Mouse (Mus musculus): ENCODE measurements around the gene Tmco1. TPM values are rescaled to one million over a fixed set of nuclear protein-coding genes. Genes with fewer than 3 reads are reported as not detected.
A peak's percentile ranks its signal among the peaks of the same experiment; 100 is the strongest.

The Tmco1 gene
- polyA plus RNA-seq, 1 experiment from 2014 or later: 134 TPM

GRCm38 (mm10) chr1:167349815-167350596 lies 41.8 kb downstream of the Tmco1 start, which contains the start of gene Aldh9a1:
Gene Aldh9a1, plus strand, starts transcription at chr1:167349991.
- H3K4me1 ChIP-seq (replicated peaks; ENCODE audit: insufficient read depth, low read length): no peaks in the 10 kb centered on the region
- TF ChIP-seq CTCF (IDR thresholded peaks at IDR 0.05; ENCODE audit: low read depth): no peak
- H3K9me3 ChIP-seq (replicated peaks; ENCODE audit: low read length): no peaks in the 10 kb centered on the region
- DNase-seq (ENCODE audit: low spot score) (peak; percentile 93), ATAC-seq (replicated peaks; ENCODE audit: low FRiP score, low read depth) (peak; percentile 99)
- H3K27ac ChIP-seq: peak within 1 kb of the TSS; percentile 75
- WGBS: under 1% methylated on average over 55 of the region's 55 CpGs
- peak within 1 kb of the TSS; percentile 76 for H3K9ac ChIP-seq (ENCODE audit: low read depth, low read length)
- H3K27me3 ChIP-seq (ENCODE audit: insufficient read depth, low read length): no peaks in the 10 kb centered on the region
- peak within 1 kb of the TSS; percentile 74 for H3K4me3 ChIP-seq (replicated peaks; ENCODE audit: low read depth, low read length)
- no peaks in the 10 kb centered on the region for H3K36me3 ChIP-seq (ENCODE audit: insufficient read depth, low read length)
- H3K4me2 ChIP-seq (ENCODE audit: low read length): peak within 1 kb of the TSS; percentile 86

GRCm38 (mm10) chr1:167350597-167351415 lies 42.6 kb downstream of the Tmco1 start:
- no peaks in the 10 kb centered on the region for H3K27me3 ChIP-seq (ENCODE audit: insufficient read depth, low read length)
- H3K4me2 ChIP-seq (ENCODE audit: low read length): peak overlapping the region; percentile 86
- 0 out of 2 replicates have a peak, but pooled peaks cover 3% of the 10 kb centered on the region for H3K36me3 ChIP-seq (ENCODE audit: insufficient read depth, low read length)
- 29% methylated on average over 13 of the region's 13 CpGs for WGBS
- peak overlapping the region; percentile 75 for H3K27ac ChIP-seq
- DNase-seq (ENCODE audit: low spot score): peak; percentile 18
- H3K4me3 ChIP-seq (replicated peaks; ENCODE audit: low read depth, low read length): peak overlapping the region; percentile 74
- H3K9ac ChIP-seq (ENCODE audit: low read depth, low read length): peak overlapping the region; percentile 76
- ATAC-seq (replicated peaks; ENCODE audit: low FRiP score, low read depth): no peak
- no peak for TF ChIP-seq CTCF (IDR thresholded peaks at IDR 0.05; ENCODE audit: low read depth)
- H3K4me1 ChIP-seq (replicated peaks; ENCODE audit: insufficient read depth, low read length): no peaks in the 10 kb centered on the region
- H3K9me3 ChIP-seq (replicated peaks; ENCODE audit: low read length): no peaks in the 10 kb centered on the region

GRCm38 (mm10) chr1:167352403-167352802 lies 44.2 kb downstream of the Tmco1 start:
- no peak overlapping the region for H3K27ac ChIP-seq
- DNase-seq (ENCODE audit: low spot score) (no peak), ATAC-seq (replicated peaks; ENCODE audit: low FRiP score, low read depth) (no peak)
- H3K36me3 ChIP-seq (ENCODE audit: insufficient read depth, low read length): peaks cover 12% of the 10 kb centered on the region; the same call in 1 of the 2 replicates
- H3K9me3 ChIP-seq (replicated peaks; ENCODE audit: low read length): no peaks in the 10 kb centered on the region
- H3K27me3 ChIP-seq (ENCODE audit: insufficient read depth, low read length): no peaks in the 10 kb centered on the region
- no peaks in the 10 kb centered on the region for H3K4me1 ChIP-seq (replicated peaks; ENCODE audit: insufficient read depth, low read length)
- H3K4me2 ChIP-seq (ENCODE audit: low read length): no peak overlapping the region
- H3K4me3 ChIP-seq (replicated peaks; ENCODE audit: low read depth, low read length): no peak overlapping the region
- H3K9ac ChIP-seq (ENCODE audit: low read depth, low read length): no peak overlapping the region
- WGBS: 86% methylated on average over 14 of the region's 14 CpGs
- no peak for TF ChIP-seq CTCF (IDR thresholded peaks at IDR 0.05; ENCODE audit: low read depth)

- no peak for ATAC-seq (replicated peaks; ENCODE audit: low FRiP score, low read depth)
- Histone ChIP-seq H3K4me2 (ENCODE audit: low read length) (no peak overlapping the region), H3K27me3 (ENCODE audit: insufficient read depth, low read length) (no peaks in the 10 kb centered on the region), H3K27ac (no peak overlapping the region), H3K4me3 (replicated peaks; ENCODE audit: low read depth, low read length) (no peak overlapping the region), H3K9me3 (replicated peaks; ENCODE audit: low read length) (no peaks in the 10 kb centered on the region), H3K4me1 (replicated peaks; ENCODE audit: insufficient read depth, low read length) (no peaks in the 10 kb centered on the region), H3K36me3 (ENCODE audit: insufficient read depth, low read length) (peaks cover 18% of the 10 kb centered on the region; the same call in 1 of the 2 replicates), H3K9ac (ENCODE audit: low read depth, low read length) (no peak overlapping the region)
- DNase-seq (ENCODE audit: low spot score): no peak
- WGBS: 96% methylated on average over 9 of the region's 9 CpGs
- TF ChIP-seq CTCF (IDR thresholded peaks at IDR 0.05; ENCODE audit: low read depth): no peak
These were observed 49.2 kb downstream of the Tmco1 start for GRCm38 (mm10) chr1:167357387-167357786.

- Histone ChIP-seq H3K9me3 (replicated peaks; ENCODE audit: low read length) (no peaks in the 10 kb centered on the region), H3K4me2 (ENCODE audit: low read length) (no peak overlapping the region), H3K4me3 (replicated peaks; ENCODE audit: low read depth, low read length) (no peak overlapping the region), H3K9ac (ENCODE audit: low read depth, low read length) (no peak overlapping the region), H3K27me3 (ENCODE audit: insufficient read depth, low read length) (no peaks in the 10 kb centered on the region), H3K27ac (no peak overlapping the region), H3K36me3 (ENCODE audit: insufficient read depth, low read length) (peaks cover 18% of the 10 kb centered on the region; the same call in 1 of the 2 replicates), H3K4me1 (replicated peaks; ENCODE audit: insufficient read depth, low read length) (no peaks in the 10 kb centered on the region)
- TF ChIP-seq CTCF (IDR thresholded peaks at IDR 0.05; ENCODE audit: low read depth): no peak
- DNase-seq (ENCODE audit: low spot score) (no peak), ATAC-seq (replicated peaks; ENCODE audit: low FRiP score, low read depth) (no peak)
- WGBS: 79% methylated on average over 9 of the region's 9 CpGs
These were observed 50.6 kb downstream of the Tmco1 start for GRCm38 (mm10) chr1:167358731-167359130.

- DNase-seq (ENCODE audit: low spot score): no peak
- H3K4me2 ChIP-seq (ENCODE audit: low read length): no peak overlapping the region
- no peak for TF ChIP-seq CTCF (IDR thresholded peaks at IDR 0.05; ENCODE audit: low read depth)
These were observed 52.1 kb downstream of the Tmco1 start for GRCm38 (mm10) chr1:167360268-167360667.

More at GRCm38 (mm10) chr1:167360268-167360667, 52.1 kb downstream of the Tmco1 start:
- Histone ChIP-seq H3K27me3 (ENCODE audit: insufficient read depth, low read length) (no peaks in the 10 kb centered on the region), H3K4me3 (replicated peaks; ENCODE audit: low read depth, low read length) (no peak overlapping the region), H3K9ac (ENCODE audit: low read depth, low read length) (no peak overlapping the region), H3K27ac (no peak overlapping the region), H3K36me3 (ENCODE audit: insufficient read depth, low read length) (peaks cover 18% of the 10 kb centered on the region; the same call in 1 of the 2 replicates), H3K4me1 (replicated peaks; ENCODE audit: insufficient read depth, low read length) (no peaks in the 10 kb centered on the region), H3K9me3 (replicated peaks; ENCODE audit: low read length) (no peaks in the 10 kb centered on the region)
- ATAC-seq (replicated peaks; ENCODE audit: low FRiP score, low read depth): no peak
- 78% methylated on average over 4 of the region's 4 CpGs for WGBS
